Comparison of ENCODE assay signal across 13 mouse cellular contexts in genomic region chr19:53247558-53247957, GRCm38 (mm10).
DNase-seq lines count a peak whose midpoint lies in the region; ATAC-seq lines count a peak whose summit lies in the region.
"Had no signal": no experiment of that assay in that cellular context is flagged by ENCODE, and none has a peak within 500 bp of the region (broad histone marks: within the 10 kb centered on the region; RNA-seq: fewer than 3 reads in every experiment).

No protein-coding gene starts in this region.

- no peak overlapping the region for H3K4me2 ChIP-seq in forebrain, embryonic 13.5 days
- no peak overlapping the region for H3K4me2 ChIP-seq in forebrain, embryonic 12.5 days
- H3K4me2 ChIP-seq in midbrain, embryonic 12.5 days (replicated peaks), result no peak overlapping the region
- H3K4me2 ChIP-seq in midbrain, embryonic 11.5 days, result no peak overlapping the region
- no peak overlapping the region for H3K4me2 ChIP-seq in intestine, embryonic 16.5 days (ENCODE audit: low read depth, low read length)
- peak overlapping the region; percentile 43 for H3K4me2 ChIP-seq in liver, embryonic 15.5 days
- H3K4me2 ChIP-seq in kidney, embryonic 14.5 days (replicated peaks; ENCODE audit: low read depth, low read length), result no peak overlapping the region

- no peak overlapping the region for H3K4me3 ChIP-seq in forebrain, embryonic 13.5 days
- H3K4me3 ChIP-seq in forebrain, embryonic 12.5 days (replicated peaks), result no peak overlapping the region
- no peak overlapping the region for H3K4me3 ChIP-seq in midbrain, embryonic 12.5 days
- no peak overlapping the region for H3K4me3 ChIP-seq in midbrain, embryonic 11.5 days (ENCODE audit: low read depth, low read length)
- no peak overlapping the region for H3K4me3 ChIP-seq in intestine, embryonic 16.5 days (ENCODE audit: low read length)
- no peak overlapping the region for H3K4me3 ChIP-seq in liver, embryonic 15.5 days (replicated peaks)
- H3K4me3 ChIP-seq in kidney, embryonic 14.5 days (ENCODE audit: low read length), result no peak overlapping the region
- H3K4me3 ChIP-seq: embryonic facial prominence, embryonic 10.5 days; kidney, embryonic 15.5 days; left cerebral cortex, adult 2 months; neural tube, embryonic 13.5 days had no signal

- H3K36me3 ChIP-seq in forebrain, embryonic 13.5 days (ENCODE audit: poor library complexity, severe bottlenecking), result 0 out of 2 replicates have a peak, but pooled peaks cover 4% of the 10 kb centered on the region
- peaks cover under 1% of the 10 kb centered on the region; the same call in 1 of the 2 replicates for H3K36me3 ChIP-seq in forebrain, embryonic 12.5 days (replicated peaks)
- peaks cover 4% of the 10 kb centered on the region; the same call in 1 of the 2 replicates for H3K36me3 ChIP-seq in midbrain, embryonic 12.5 days
- H3K36me3 ChIP-seq in midbrain, embryonic 11.5 days (ENCODE audit: control insufficient read depth, insufficient read depth, low read length), result no peaks in the 10 kb centered on the region
- peaks cover 5% of the 10 kb centered on the region; the same call in 1 of the 2 replicates for H3K36me3 ChIP-seq in intestine, embryonic 16.5 days (ENCODE audit: control insufficient read depth, insufficient read depth, low read length)
- H3K36me3 ChIP-seq in liver, embryonic 15.5 days (replicated peaks), result peaks cover 45% of the 10 kb centered on the region
- peaks cover 33% of the 10 kb centered on the region for H3K36me3 ChIP-seq in kidney, embryonic 14.5 days (ENCODE audit: control insufficient read depth, insufficient read depth, low read length)
- H3K36me3 ChIP-seq: neural tube, embryonic 13.5 days had no signal

- no peaks in the 10 kb centered on the region for H3K9me3 ChIP-seq in forebrain, embryonic 13.5 days (replicated peaks)
- H3K9me3 ChIP-seq in forebrain, embryonic 12.5 days, result no peaks in the 10 kb centered on the region
- H3K9me3 ChIP-seq in midbrain, embryonic 12.5 days, result no peaks in the 10 kb centered on the region
- H3K9me3 ChIP-seq in midbrain, embryonic 11.5 days (ENCODE audit: control insufficient read depth, low read length), result no peaks in the 10 kb centered on the region
- H3K9me3 ChIP-seq in intestine, embryonic 16.5 days (ENCODE audit: control insufficient read depth, low read length), result no peaks in the 10 kb centered on the region
- H3K9me3 ChIP-seq in liver, embryonic 15.5 days (replicated peaks), result no peaks in the 10 kb centered on the region
- H3K9me3 ChIP-seq in kidney, embryonic 14.5 days (ENCODE audit: control insufficient read depth, low read length), result no peaks in the 10 kb centered on the region
- H3K9me3 ChIP-seq: embryonic facial prominence, embryonic 10.5 days; kidney, embryonic 15.5 days; neural tube, embryonic 13.5 days had no signal

- H3K4me1 ChIP-seq in forebrain, embryonic 13.5 days, result peaks cover 4% of the 10 kb centered on the region; the same call in 1 of the 2 replicates
- peaks cover 3% of the 10 kb centered on the region for H3K4me1 ChIP-seq in forebrain, embryonic 12.5 days
- peaks cover 2% of the 10 kb centered on the region; the same call in 1 of the 2 replicates for H3K4me1 ChIP-seq in midbrain, embryonic 12.5 days
- H3K4me1 ChIP-seq in midbrain, embryonic 11.5 days (ENCODE audit: control insufficient read depth, insufficient read depth, low read length), result no peaks in the 10 kb centered on the region
- peaks cover 4% of the 10 kb centered on the region for H3K4me1 ChIP-seq in intestine, embryonic 16.5 days (ENCODE audit: control insufficient read depth, insufficient read depth, low read length)
- H3K4me1 ChIP-seq in liver, embryonic 15.5 days (replicated peaks), result peaks cover 38% of the 10 kb centered on the region
- H3K4me1 ChIP-seq in kidney, embryonic 14.5 days (ENCODE audit: control insufficient read depth, insufficient read depth, low read length), result no peaks in the 10 kb centered on the region; the same call in 1 of the 2 replicates

- H3K9ac ChIP-seq in forebrain, embryonic 13.5 days, result no peak overlapping the region
- H3K9ac ChIP-seq in forebrain, embryonic 12.5 days, result no peak overlapping the region
- H3K9ac ChIP-seq in midbrain, embryonic 12.5 days (replicated peaks), result no peak overlapping the region
- no peak overlapping the region for H3K9ac ChIP-seq in midbrain, embryonic 11.5 days (ENCODE audit: low read length)
- H3K9ac ChIP-seq in intestine, embryonic 16.5 days (ENCODE audit: low read depth, low read length), result no peak overlapping the region
- H3K9ac ChIP-seq in liver, embryonic 15.5 days, result 0 out of 2 replicates have a peak overlapping the region, but pooled peaks have one; percentile 26
- no peak overlapping the region for H3K9ac ChIP-seq in kidney, embryonic 14.5 days (ENCODE audit: low read depth, low read length)
- H3K9ac ChIP-seq: neural tube, embryonic 13.5 days had no signal

- H3K27ac ChIP-seq in forebrain, embryonic 13.5 days, result no peak overlapping the region
- no peak overlapping the region for H3K27ac ChIP-seq in forebrain, embryonic 12.5 days
- no peak overlapping the region for H3K27ac ChIP-seq in midbrain, embryonic 12.5 days (replicated peaks)
- H3K27ac ChIP-seq in midbrain, embryonic 11.5 days (ENCODE audit: low read depth, low read length), result no peak overlapping the region
- H3K27ac ChIP-seq in intestine, embryonic 16.5 days (ENCODE audit: low read length), result no peak overlapping the region
- H3K27ac ChIP-seq in liver, embryonic 15.5 days (replicated peaks), result peak overlapping the region; percentile 68
- H3K27ac ChIP-seq in kidney, embryonic 14.5 days (ENCODE audit: low read depth, low read length), result no peak overlapping the region
- H3K27ac ChIP-seq: kidney, embryonic 15.5 days; left cerebral cortex, adult 2 months; neural tube, embryonic 13.5 days had no signal

- H3K27me3 ChIP-seq in forebrain, embryonic 13.5 days, result no peaks in the 10 kb centered on the region
- no peaks in the 10 kb centered on the region for H3K27me3 ChIP-seq in forebrain, embryonic 12.5 days
- no peaks in the 10 kb centered on the region for H3K27me3 ChIP-seq in midbrain, embryonic 12.5 days
- no peaks in the 10 kb centered on the region for H3K27me3 ChIP-seq in midbrain, embryonic 11.5 days (ENCODE audit: control insufficient read depth, insufficient read depth, low read length)
- H3K27me3 ChIP-seq in intestine, embryonic 16.5 days (replicated peaks; ENCODE audit: control insufficient read depth, insufficient read depth, low read length), result no peaks in the 10 kb centered on the region
- H3K27me3 ChIP-seq in liver, embryonic 15.5 days, result no peaks in the 10 kb centered on the region
- H3K27me3 ChIP-seq in kidney, embryonic 14.5 days (ENCODE audit: control insufficient read depth, insufficient read depth, low read length), result no peaks in the 10 kb centered on the region
- H3K27me3 ChIP-seq: kidney, embryonic 15.5 days; neural tube, embryonic 13.5 days had no signal

- 60% methylated on average over 2 of the region's 2 CpGs for WGBS in forebrain, embryonic 13.5 days
- WGBS in forebrain, embryonic 12.5 days, result 64% methylated on average over 2 of the region's 2 CpGs
- 64% methylated on average over 2 of the region's 2 CpGs for WGBS in midbrain, embryonic 12.5 days
- 67% methylated on average over 2 of the region's 2 CpGs for WGBS in midbrain, embryonic 11.5 days
- WGBS in intestine, embryonic 16.5 days, result 66% methylated on average over 2 of the region's 2 CpGs
- WGBS in liver, embryonic 15.5 days (ENCODE audit: insufficient replicate concordance), result 58% methylated on average over 2 of the region's 2 CpGs
- 55% methylated on average over 2 of the region's 2 CpGs for WGBS in kidney, embryonic 14.5 days

- no peak for DNase-seq in midbrain, embryonic 11.5 days (ENCODE audit: low spot score, missing footprints)
- DNase-seq in urinary bladder, postnatal 14 days (ENCODE audit: low spot score), result no peak
- DNase-seq: adrenal gland, postnatal 25 days had no signal

- 0 out of 2 replicates have a peak, but pooled peaks have one; percentile 19 for ATAC-seq in forebrain, embryonic 13.5 days
- ATAC-seq in forebrain, embryonic 12.5 days (ENCODE audit: low FRiP score), result no peak
- ATAC-seq in midbrain, embryonic 12.5 days (ENCODE audit: low FRiP score, low read depth), result 0 out of 2 replicates have a peak, but pooled peaks have one; percentile 58
- no peak for ATAC-seq in midbrain, embryonic 11.5 days (ENCODE audit: low FRiP score)
- peak; percentile 73 for ATAC-seq in intestine, embryonic 16.5 days
- peak; percentile 88 for ATAC-seq in liver, embryonic 15.5 days (ENCODE audit: insufficient read depth)
- ATAC-seq in kidney, embryonic 14.5 days (ENCODE audit: low FRiP score, low TSS enrichment), result no peak

Comparison
In these comparisons a context has a peak if more than half of its experiments do, and no peak if none do; other contexts are left out.
1. ATAC-seq: peak in forebrain, embryonic 13.5 days (single experiment), midbrain, embryonic 12.5 days (single experiment), intestine, embryonic 16.5 days (single experiment) and liver, embryonic 15.5 days (single experiment); none in forebrain, embryonic 12.5 days (single experiment), midbrain, embryonic 11.5 days (single experiment) and kidney, embryonic 14.5 days (single experiment).